Mouse (Mus musculus) cortical plate, adult 2 months (tissue): Measurements from ENCODE around the gene Tsfm.

Experiments
- CTCF ChIP-seq: fragments of 200-500 bp; IDR thresholded peaks from 2 replicates; pipeline ENCODE4 v1.5.1; 2011; ENCODE audit warnings: mild to moderate bottlenecking, control low read depth, low read length; ENCODE audit not compliant: insufficient read depth; ENCODE audit errors: extremely low read depth
- POLR2A ChIP-seq: fragments of 200-500 bp; IDR thresholded peaks from 2 replicates; pipeline ENCODE4 v1.6.1; 2011; ENCODE audit warnings: mild to moderate bottlenecking, low read length, control low read depth; ENCODE audit not compliant: insufficient read depth; ENCODE audit errors: extremely low read depth

DNA sequence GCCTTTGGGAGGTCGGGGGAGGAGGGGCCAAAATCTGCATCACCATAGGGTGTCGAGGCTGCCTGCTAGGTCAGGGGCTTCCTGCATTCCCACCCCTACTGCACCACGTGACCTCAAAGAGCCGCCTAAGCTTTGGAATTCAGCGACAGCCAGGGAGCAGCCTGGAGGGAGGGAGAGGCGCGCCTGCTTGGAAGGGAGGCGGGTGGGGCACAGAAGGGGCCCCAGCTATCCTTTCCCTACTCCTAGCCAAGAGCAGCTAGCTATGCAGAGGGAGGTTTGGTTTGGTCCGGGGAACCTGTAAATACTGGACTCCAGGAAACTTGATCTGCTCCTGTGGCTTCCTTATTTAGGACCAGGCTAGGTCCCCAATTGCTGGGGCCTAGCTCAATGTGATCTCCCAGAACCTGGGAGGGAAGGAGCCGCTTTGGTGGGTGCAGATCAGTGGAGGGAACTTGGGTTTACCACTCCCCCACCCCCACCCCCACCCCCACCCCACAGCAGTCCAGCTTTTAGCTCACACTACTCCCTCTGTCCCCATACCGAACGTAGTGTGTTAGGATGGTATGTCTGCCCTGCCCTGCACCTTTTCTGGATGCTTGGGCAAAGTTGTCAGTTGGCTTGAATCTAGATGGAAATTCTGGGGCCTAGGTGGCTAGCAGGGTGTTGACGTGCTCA, 58.5 kb downstream of the Tsfm start:
- TF ChIP-seq CTCF (no peak), POLR2A (no peak)
